Mouse (Mus musculus): Measurements from ENCODE around the gene Ccdc36.

DNA sequence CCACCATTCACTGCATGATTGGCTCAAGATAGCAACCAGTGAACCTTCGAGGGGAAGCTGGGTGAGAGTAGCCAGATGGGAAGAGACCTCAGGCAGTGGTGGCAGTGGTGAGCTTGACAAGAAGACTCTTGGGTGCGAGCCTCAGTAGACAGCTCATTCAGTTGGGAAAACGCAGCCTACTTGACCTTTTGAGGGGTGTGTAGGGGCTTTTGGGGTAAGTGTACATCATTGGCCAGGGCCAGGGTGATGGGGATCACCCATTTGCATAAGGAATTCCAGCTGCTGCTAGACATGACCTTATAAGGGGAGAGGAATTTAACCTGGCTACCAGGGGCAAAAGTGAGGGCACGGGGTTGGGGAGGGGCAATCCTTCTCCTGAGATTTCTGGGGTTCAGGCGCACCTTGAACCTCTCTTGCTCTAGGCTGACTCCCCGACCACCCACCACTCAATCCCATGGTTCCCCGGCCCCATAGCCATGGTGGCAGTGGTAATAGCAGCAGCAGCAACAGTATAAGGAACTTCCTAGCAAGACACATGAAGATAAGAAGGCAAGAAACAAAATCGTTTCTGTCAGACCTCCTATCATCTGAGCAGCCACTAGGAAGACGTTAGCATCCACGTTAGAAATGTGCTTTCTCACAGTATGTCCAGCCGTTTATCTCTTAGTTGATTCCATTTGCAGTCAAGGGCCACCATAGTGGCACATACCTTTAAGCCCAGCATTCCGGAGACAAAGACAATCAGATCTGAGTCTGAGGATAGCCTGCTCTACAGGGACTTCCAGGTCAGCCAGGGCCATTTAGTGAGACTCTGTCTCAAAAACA is 27.7 kb upstream of the Ccdc36 start:
- TF ChIP-seq CTCF (IDR thresholded peaks at IDR 0.05; ENCODE audit: extremely low read depth, insufficient read length, insufficient replicate concordance, low read depth, low read length) (no peak), POLR2A (IDR thresholded peaks at IDR 0.05; ENCODE audit: low read depth, low read length) (no peak)

Data from small intestine, adult 2 months (tissue).